Mouse (Mus musculus): ENCODE measurements around the gene Clca4b. TPM values are rescaled to one million over a fixed set of nuclear protein-coding genes. Genes with fewer than 3 reads are reported as not detected.

Clca4b gene
- polyA plus RNA-seq, 1 experiment: 0.04 TPM

DNA sequence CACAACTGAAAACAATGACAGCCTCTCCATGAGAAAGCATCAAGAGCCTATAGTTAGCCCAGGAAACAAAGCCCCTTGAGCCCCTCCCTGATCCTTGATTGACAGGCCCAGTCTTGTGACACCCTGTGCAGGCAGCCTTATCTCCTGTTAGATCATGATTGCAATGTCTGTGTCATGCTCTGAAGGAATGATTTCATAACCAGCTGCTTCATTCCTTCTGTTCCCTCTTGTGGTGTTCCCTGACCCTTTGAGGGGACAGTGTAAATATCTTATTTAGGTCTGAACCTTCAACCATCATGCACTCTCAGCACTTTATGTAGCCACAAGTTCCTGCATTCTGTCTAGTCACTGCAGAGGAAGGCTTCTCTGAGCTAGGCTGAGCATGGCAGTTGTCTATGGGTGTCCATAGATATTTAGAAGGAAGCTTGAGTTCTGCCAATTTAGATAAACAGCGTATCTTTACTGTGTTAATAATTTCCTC is 722 bp upstream of the Clca4b start:
- no peak overlapping the region for H3K4me3 ChIP-seq
- H3ac ChIP-seq (ENCODE audit: control insufficient read depth, insufficient read length): no peak overlapping the region
- H3K36me3 ChIP-seq (ENCODE audit: control insufficient read depth, insufficient read depth): no peaks in the 10 kb centered on the region
- no peaks in the 10 kb centered on the region for H3K79me2 ChIP-seq (ENCODE audit: control insufficient read depth, insufficient read depth)
- H3K4me2 ChIP-seq (ENCODE audit: low read depth): no peak overlapping the region
- no peaks in the 10 kb centered on the region for H3K27me3 ChIP-seq (ENCODE audit: control insufficient read depth, insufficient read depth, insufficient read length)
- TF ChIP-seq REST (IDR thresholded peaks at IDR 0.05; ENCODE audit: insufficient read depth, insufficient read length) (no peak), SRF (IDR thresholded peaks at IDR 0.05; ENCODE audit: control insufficient read depth, insufficient read length, low read depth) (no peak), MAX (IDR thresholded peaks at IDR 0.05; ENCODE audit: low read depth) (no peak), POLR2AphosphoS2 (IDR thresholded peaks at IDR 0.05; ENCODE audit: insufficient read length, low read depth) (no peak), POLR2A (IDR thresholded peaks at IDR 0.05; ENCODE audit: insufficient read length, low read depth) (no peak), MYOD1 (IDR thresholded peaks at IDR 0.05; ENCODE audit: control insufficient read depth in 1 of 3, insufficient read length in 2 of 3, low read depth in 2 of 3) (no peak), TCF12 (IDR thresholded peaks at IDR 0.05; ENCODE audit: insufficient read depth, poor library complexity, severe bottlenecking) (no peak), E2F4 (IDR thresholded peaks at IDR 0.05; ENCODE audit: insufficient read depth) (no peak), TCF3 (IDR thresholded peaks at IDR 0.05; ENCODE audit: insufficient read length, low read depth) (no peak)

GRCm38 (mm10) chr3:144914014-144914413 is 18.3 kb downstream of the Clca4b start:
- H3K27me3 ChIP-seq (ENCODE audit: control insufficient read depth, insufficient read depth, insufficient read length): no peaks in the 10 kb centered on the region
- TF ChIP-seq USF1 (IDR thresholded peaks at IDR 0.05; ENCODE audit: low read depth) (no peak), SRF (IDR thresholded peaks at IDR 0.05; ENCODE audit: control insufficient read depth, insufficient read length, low read depth) (no peak), MYOD1 (IDR thresholded peaks at IDR 0.05; ENCODE audit: control insufficient read depth in 1 of 3, insufficient read length in 2 of 3, low read depth in 2 of 3) (no peak), MAX (IDR thresholded peaks at IDR 0.05; ENCODE audit: low read depth) (no peak), POLR2AphosphoS2 (IDR thresholded peaks at IDR 0.05; ENCODE audit: insufficient read length, low read depth) (no peak), CEBPB (IDR thresholded peaks at IDR 0.05; ENCODE audit: insufficient read depth, poor library complexity, severe bottlenecking) (no peak), E2F4 (IDR thresholded peaks at IDR 0.05; ENCODE audit: insufficient read depth) (no peak), MYOG (IDR thresholded peaks at IDR 0.05; ENCODE audit: control insufficient read depth in 1 of 3, insufficient read depth in 1 of 3, insufficient read length in 2 of 3, low read depth in 2 of 3) (no peak), TCF12 (IDR thresholded peaks at IDR 0.05; ENCODE audit: insufficient read depth, poor library complexity, severe bottlenecking) (no peak), REST (IDR thresholded peaks at IDR 0.05; ENCODE audit: insufficient read depth, insufficient read length) (no peak)
- no peak overlapping the region for H3ac ChIP-seq (ENCODE audit: control insufficient read depth, insufficient read length)
- no peaks in the 10 kb centered on the region for H3K79me2 ChIP-seq (ENCODE audit: control insufficient read depth, insufficient read depth)
- H3K36me3 ChIP-seq (ENCODE audit: control insufficient read depth, insufficient read depth): no peaks in the 10 kb centered on the region
- H3K4me2 ChIP-seq (ENCODE audit: low read depth): no peak overlapping the region
- H3K4me3 ChIP-seq: no peak overlapping the region

- no peak overlapping the region for H3K4me3 ChIP-seq
- H3K27me3 ChIP-seq (ENCODE audit: control insufficient read depth, insufficient read depth, insufficient read length): no peaks in the 10 kb centered on the region
- no peaks in the 10 kb centered on the region for H3K36me3 ChIP-seq (ENCODE audit: control insufficient read depth, insufficient read depth)
- no peaks in the 10 kb centered on the region for H3K79me2 ChIP-seq (ENCODE audit: control insufficient read depth, insufficient read depth)
- no peak for TF ChIP-seq USF1 (IDR thresholded peaks at IDR 0.05; ENCODE audit: low read depth)
- TF ChIP-seq MYOG (IDR thresholded peaks at IDR 0.05; ENCODE audit: control insufficient read depth in 1 of 3, insufficient read depth in 1 of 3, insufficient read length in 2 of 3, low read depth in 2 of 3): no peak
- TF ChIP-seq CEBPB (IDR thresholded peaks at IDR 0.05; ENCODE audit: insufficient read depth, poor library complexity, severe bottlenecking): no peak
- no peak for TF ChIP-seq POLR2AphosphoS2 (IDR thresholded peaks at IDR 0.05; ENCODE audit: insufficient read length, low read depth)
- TF ChIP-seq TCF12 (IDR thresholded peaks at IDR 0.05; ENCODE audit: insufficient read depth, poor library complexity, severe bottlenecking): no peak
- TF ChIP-seq SRF (IDR thresholded peaks at IDR 0.05; ENCODE audit: control insufficient read depth, insufficient read length, low read depth): no peak
- no peak for TF ChIP-seq MAX (IDR thresholded peaks at IDR 0.05; ENCODE audit: low read depth)
- no peak for TF ChIP-seq MYOD1 (IDR thresholded peaks at IDR 0.05; ENCODE audit: control insufficient read depth in 1 of 3, insufficient read length in 2 of 3, low read depth in 2 of 3)
- TF ChIP-seq POLR2A (IDR thresholded peaks at IDR 0.05; ENCODE audit: insufficient read length, low read depth): no peak
- no peak for TF ChIP-seq E2F4 (IDR thresholded peaks at IDR 0.05; ENCODE audit: insufficient read depth)
- TF ChIP-seq REST (IDR thresholded peaks at IDR 0.05; ENCODE audit: insufficient read depth, insufficient read length): no peak
- TF ChIP-seq TCF3 (IDR thresholded peaks at IDR 0.05; ENCODE audit: insufficient read length, low read depth): no peak
- H3ac ChIP-seq (ENCODE audit: control insufficient read depth, insufficient read length): no peak overlapping the region
- no peak overlapping the region for H3K4me2 ChIP-seq (ENCODE audit: low read depth)
These were observed 35.2 kb downstream of the Clca4b start for GRCm38 (mm10) chr3:144897042-144897678.

GRCm38 (mm10) chr3:144890246-144890758 is 42.0 kb downstream of the Clca4b start:
- Histone ChIP-seq H3K79me2 (ENCODE audit: control insufficient read depth, insufficient read depth) (no peaks in the 10 kb centered on the region), H3K27me3 (ENCODE audit: control insufficient read depth, insufficient read depth, insufficient read length) (no peaks in the 10 kb centered on the region), H3K4me2 (ENCODE audit: low read depth) (no peak overlapping the region), H3K36me3 (ENCODE audit: control insufficient read depth, insufficient read depth) (no peaks in the 10 kb centered on the region), H3K4me3 (no peak overlapping the region), H3ac (ENCODE audit: control insufficient read depth, insufficient read length) (no peak overlapping the region)
- TF ChIP-seq TCF3 (IDR thresholded peaks at IDR 0.05; ENCODE audit: insufficient read length, low read depth) (no peak), MAX (IDR thresholded peaks at IDR 0.05; ENCODE audit: low read depth) (no peak), TCF12 (IDR thresholded peaks at IDR 0.05; ENCODE audit: insufficient read depth, poor library complexity, severe bottlenecking) (no peak), E2F4 (IDR thresholded peaks at IDR 0.05; ENCODE audit: insufficient read depth) (no peak), POLR2A (IDR thresholded peaks at IDR 0.05; ENCODE audit: insufficient read length, low read depth) (no peak), POLR2AphosphoS2 (IDR thresholded peaks at IDR 0.05; ENCODE audit: insufficient read length, low read depth) (no peak), MYOD1 (IDR thresholded peaks at IDR 0.05; ENCODE audit: control insufficient read depth in 1 of 3, insufficient read length in 2 of 3, low read depth in 2 of 3) (no peak), CEBPB (IDR thresholded peaks at IDR 0.05; ENCODE audit: insufficient read depth, poor library complexity, severe bottlenecking) (no peak), SRF (IDR thresholded peaks at IDR 0.05; ENCODE audit: control insufficient read depth, insufficient read length, low read depth) (no peak), MYOG (IDR thresholded peaks at IDR 0.05; ENCODE audit: control insufficient read depth in 1 of 3, insufficient read depth in 1 of 3, insufficient read length in 2 of 3, low read depth in 2 of 3) (no peak), REST (IDR thresholded peaks at IDR 0.05; ENCODE audit: insufficient read depth, insufficient read length) (no peak)
